Mouse (Mus musculus) megakaryocyte progenitor cell, adult 5-6 weeks (primary cell): ENCODE data around the gene Myof. TPM values are rescaled to one million over a fixed set of nuclear protein-coding genes. Genes with fewer than 3 reads are reported as not detected.

Source experiments
- ATAC-seq: replicated peaks from 2 replicates; pipeline ENCODE4 v1.8.0; 2016; ENCODE audit warnings: mild to moderate bottlenecking, moderate TSS enrichment, inconsistent platforms; ENCODE audit not compliant: poor library complexity
- total RNA-seq, 2 experiments: library from RNA; stranded (forward) in 1 of 2; stranded (reverse) in 1 of 2; fragments of 157-497, 149-512 nt in 1 of 2; fragments of 200-1000 nt in 1 of 2; gene quantifications; 2 replicates each; pipeline versions ENCODE4 v1.2.3 to v1.2.4; 2015 to 2017

Myof gene
- 3.1 and 3.5 TPM in 2 replicates for total RNA-seq (2015)
- total RNA-seq (2017): 0.71 and 1.6 TPM in 2 replicates

DNA sequence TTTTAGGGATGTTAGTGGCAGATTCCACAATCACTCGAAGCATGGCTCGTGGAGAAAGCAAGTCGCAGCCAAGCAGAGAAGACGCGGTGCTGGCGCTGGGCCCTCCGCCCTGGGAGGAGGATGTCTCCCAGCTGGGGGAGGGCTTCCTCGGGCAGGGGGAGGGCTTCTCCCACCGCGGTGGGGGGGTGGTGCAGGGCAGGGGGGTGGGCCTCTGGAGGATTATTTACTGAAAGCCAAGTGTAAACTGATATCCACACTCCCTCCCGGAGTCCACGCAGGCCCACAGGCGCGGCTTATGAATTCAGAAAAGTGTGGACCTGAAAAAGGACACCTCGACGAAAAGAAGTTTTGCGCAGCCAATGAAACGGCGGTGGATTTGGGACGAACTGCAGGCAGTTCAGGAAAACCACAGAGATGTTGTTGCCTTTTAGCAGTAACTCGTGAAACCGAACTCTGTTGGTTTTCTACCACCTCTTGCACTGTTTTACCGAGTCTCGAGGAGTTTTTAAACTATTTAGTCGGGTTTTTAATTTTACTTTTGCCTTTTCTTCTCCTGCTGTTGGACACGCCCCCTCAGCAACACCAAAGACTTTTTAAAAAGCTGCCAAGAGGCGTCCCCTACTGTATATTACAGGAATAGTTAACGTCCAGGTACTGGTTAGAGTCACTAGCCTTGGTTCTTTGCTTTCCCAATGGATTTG lies at the start of gene Myof:
Gene Myof (minus strand): TSS at position 297 of the 701 bp plus-strand sequence.
- peak; percentile 76 for ATAC-seq

DNA sequence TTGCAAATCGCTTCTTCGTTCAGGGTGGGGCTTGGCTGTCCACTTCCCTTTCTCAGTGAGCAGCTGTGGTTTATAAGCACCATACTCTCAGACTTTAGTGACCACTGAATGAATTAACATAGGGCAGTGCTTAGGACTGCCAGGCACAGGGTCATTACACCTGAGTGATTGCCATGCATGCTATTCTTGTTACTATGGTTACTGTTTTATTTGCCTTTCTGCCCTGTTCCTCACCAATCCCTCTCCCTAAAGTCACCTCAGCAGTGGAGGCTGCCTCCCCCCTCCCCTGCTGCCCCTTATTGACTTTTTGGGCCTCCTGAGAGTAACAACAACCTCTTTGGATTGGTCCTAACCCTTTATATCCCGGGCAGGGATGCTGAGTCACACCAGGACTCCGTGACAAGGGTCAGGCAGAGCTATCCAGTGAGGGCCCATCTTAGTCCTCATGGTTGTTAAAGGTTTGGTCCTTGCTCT lies 48.2 kb upstream of the Myof start:
- ATAC-seq: 0 out of 2 replicates have a peak, but pooled peaks have one; percentile 9

DNA sequence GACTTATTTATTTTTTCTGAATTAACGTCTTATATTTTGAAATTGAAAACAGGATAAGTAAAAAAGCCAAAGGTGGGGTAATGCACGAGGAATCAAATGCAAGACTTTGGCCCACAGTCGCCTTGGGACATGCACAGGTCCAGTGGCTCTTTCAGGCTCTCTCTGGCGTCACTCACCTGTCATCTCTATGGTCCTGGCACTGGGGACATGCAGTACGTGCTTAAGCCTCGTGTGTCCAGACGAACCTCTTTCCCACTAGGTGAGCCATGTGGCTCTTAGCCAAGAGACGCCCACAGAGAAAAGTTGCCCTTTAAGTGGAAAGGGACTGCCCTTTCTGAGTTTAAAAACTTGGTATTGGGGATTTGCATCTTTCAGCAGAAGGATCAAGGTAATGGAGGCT lies 46.0 kb upstream of the Myof start:
- no peak for ATAC-seq

DNA sequence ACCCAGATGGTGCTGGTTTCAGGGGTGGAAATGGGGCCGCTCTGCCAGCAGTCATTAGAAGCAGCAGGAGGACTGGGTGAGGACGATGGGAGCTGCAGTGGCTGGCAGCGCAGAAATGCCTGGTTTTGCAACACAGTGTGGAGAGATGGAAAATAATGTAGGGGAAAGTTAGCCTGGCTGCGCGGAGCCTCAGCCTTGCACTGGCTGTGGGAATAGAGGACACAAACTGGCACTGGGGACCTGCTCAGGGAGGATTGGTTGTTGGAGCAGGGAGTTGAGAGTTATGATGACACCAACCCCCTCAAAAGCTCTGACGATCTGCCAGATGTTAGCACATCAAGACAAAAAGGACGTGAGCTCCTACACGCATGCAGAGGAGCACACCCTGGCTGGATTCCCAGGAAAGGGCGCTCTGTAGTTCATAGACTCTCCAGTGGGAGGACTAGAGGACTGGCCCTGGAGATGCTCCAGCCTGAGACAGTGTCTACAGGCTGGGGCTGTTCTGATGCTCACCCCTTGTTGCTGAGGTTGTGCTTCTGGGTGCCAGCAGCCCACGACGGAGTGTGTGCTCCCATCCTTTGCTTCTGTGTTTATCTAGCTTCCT lies 43.7 kb upstream of the Myof start:
- peak; percentile 37 for ATAC-seq

DNA sequence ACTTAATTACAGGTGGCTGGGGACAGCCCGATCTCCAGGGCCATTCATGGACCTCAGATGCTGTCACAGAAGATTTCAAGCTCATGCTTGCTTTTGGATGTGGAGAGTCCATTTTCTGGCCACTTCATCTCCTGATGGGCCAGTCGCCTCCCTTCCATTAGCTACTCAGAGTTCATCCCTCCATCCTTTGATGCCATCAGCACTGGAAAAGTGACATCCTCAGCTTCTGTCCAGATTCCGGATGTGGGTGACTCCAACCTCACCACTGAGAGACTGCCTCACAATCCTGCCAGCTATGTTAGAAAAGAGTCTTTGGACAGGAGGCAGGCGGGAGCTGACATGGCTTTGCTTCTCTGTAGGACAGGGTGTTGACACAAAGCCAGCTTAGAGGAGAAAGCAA lies 42.5 kb upstream of the Myof start:
- ATAC-seq: no peak

DNA sequence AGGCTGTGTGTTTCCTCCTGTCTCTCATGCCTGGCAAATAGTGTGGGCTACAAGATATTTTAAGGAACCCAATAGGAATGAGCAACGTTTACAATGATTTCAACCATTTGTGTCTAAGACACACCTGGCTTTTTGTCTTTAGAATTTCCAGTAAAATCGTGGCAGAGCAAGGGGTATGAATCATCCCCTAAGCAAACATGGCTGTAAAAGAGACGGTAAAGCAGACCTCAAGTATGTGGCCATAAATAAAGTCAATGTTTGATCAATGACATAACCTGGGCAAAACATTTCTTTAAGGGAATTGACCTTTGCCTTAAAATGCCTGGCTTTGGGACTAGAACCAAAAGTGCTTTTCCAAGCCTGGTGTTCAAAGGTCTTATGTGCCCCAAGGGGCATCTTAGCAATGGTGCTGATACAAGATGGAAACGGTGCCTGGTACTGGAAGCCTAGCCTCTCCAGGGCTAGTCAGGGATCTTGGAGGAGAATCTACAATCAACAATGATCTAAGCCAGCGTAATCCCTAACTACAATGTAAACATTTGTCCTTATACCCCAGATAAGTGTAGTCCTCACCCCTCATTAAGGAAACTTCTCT lies 39.7 kb upstream of the Myof start:
- ATAC-seq: no peak

DNA sequence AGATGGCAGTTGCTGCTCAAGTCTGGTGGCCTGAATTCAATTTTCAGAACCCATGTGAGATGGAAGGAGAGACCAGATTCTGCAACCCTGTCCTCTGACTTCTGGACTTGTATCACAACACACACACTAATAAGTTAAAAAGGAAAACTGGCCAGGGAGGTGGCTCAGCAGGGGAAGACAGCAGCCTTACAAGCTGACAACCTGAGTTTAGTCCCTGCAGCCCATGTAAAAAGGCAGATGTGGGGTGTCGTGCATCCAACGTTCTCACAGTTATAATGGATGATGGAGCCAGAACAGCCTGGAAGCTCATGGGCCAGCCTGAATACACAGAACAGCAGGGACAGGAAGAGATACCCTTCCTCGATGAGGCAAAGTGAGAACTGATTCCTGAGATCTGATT lies 38.0 kb upstream of the Myof start:
- ATAC-seq: no peak

DNA sequence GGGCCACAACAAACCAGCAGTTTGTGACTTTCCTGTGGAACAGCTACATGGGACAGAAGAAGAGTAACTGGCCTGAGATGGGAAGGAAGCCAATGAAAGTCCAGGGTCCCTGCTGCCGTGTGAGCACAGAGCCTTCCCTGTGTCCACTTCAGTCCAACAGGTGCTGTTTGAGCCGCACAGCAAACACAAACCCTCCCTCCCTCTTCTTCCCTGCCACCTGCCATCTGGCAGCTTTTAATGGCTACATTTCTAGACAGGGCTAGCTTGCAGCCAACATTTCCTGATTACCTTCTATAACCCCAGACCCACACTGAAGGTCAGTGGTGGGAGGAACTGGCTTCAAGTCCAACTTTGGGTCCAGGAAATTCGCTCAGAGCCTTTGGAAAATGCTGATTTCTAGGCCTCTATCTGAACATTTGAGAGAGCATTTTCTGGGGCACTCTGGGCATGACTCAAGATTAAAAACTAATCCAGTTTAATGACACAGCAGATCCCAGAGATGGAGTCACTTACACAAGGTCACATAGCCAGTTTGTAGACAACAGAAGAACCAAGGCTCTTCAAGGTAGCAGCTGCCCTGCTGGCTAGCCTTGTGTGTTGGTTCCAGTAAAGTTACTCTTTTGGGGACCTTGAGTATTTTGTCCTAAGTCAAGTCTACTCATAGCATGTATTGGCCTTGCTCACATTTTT lies 34.6 kb upstream of the Myof start:
- ATAC-seq: no peak

DNA sequence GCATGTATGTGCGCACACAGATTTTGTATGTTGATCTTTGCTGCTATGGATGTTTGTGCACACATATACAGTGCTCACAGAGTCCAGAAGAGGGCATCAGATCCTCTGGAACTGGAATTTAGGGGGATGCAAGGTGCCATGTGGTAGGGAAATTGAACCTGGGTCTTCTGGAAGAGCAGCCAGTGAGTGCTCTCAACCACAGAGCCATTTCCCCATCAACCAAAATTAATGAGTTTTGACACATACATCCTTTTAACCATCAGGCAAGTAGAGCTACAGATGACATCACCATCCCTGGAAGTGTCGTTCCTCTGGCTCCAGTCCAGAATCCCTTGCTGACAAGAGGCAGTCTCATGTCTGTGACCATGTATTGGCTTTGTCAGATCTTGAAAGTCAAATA lies 32.9 kb upstream of the Myof start:
- no peak for ATAC-seq

DNA sequence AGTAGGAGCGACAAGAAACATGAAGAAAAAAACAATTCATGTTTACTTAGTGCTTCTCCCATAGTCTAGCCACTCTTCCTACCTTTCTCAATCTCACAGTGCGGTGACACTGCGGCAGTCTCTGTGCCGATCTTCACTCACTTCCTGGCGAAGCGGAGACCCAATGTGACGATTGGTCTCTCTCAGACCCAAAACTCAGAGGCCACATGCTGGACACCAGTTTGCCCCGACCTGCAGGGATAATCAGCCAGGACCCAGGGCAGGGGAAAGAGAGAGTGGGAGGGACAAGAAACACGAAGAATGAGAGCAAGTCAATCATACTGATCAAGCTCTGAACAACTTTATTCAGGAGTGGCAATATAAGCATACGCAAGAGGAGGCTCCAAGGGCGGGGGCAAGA lies 31.7 kb upstream of the Myof start:
- no peak for ATAC-seq

DNA sequence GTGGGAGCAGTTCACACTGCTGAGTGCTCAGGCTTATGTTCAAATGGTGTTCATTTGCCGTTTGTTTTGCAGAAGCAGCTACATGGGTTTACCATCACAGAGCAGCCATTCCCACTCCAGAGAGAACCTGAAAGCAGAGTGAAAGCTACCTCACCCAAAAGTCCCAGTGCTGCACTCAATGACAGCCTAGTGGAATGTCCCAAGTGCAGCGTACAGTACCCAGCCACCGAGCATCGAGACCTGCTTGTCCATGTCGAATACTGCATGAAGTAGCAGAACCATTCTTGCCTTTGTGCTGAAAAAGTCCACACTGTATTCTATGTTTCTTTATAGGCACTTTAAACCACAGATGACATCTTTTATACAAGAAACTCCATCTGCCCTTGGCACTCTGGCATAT lies 29.8 kb upstream of the Myof start:
- no peak for ATAC-seq

DNA sequence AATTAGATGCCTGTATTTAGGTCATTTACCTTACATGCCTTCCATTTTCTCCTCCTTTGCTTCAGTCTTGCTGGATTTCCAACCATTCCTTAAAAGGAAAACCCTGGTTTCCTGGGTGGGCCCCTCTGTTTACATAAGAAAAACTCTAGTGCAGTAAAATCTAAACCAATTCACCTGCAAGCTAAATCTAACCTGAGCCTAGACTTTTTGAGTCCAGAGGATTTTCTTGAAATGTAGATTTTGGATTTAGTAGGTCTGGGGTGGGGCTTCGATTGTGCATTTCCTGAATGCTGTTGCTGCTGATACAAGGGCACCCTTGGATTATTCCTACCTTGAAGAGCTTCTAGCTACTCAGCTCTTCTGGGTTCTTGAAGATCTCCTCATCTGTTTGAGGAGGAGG lies 20.7 kb upstream of the Myof start:
- no peak for ATAC-seq

DNA sequence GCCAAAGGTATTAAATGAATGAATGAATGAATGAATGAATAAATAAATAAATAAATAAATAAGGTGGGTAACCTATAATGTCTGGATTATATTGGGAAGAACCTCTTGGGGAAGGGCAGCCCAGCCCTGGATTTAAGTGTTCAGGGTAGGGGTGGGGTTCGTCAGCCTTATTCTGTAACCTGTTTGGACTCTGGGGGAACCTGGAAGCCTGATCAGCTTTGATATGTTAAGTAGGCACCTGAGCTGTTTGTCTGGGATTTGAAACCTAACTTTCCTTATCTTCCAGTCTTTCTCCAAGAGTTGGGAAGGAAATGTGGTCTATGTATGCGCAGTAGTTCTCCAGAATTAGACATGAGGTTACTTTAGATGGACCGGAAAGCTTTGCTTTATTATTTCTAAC lies 19.8 kb upstream of the Myof start:
- no peak for ATAC-seq

DNA sequence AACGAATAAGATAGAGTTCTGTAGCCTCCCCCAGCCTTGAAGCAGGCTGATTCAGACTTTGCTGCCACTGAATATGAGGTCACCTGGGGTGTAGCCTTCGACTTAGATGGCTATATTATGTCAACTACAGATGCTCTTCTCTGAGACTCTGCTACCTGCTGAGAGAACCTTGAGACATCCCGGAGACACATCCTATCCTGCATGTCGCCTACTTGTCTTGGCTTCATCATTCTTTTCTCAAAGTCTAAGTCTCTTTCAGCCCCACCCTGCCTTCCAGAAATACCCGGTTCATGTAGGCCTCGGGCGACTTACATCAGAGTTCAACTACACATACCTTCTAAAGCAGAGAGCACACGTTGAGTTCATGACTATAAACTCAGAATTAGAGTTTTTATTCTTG lies 13.6 kb upstream of the Myof start:
- ATAC-seq: no peak

DNA sequence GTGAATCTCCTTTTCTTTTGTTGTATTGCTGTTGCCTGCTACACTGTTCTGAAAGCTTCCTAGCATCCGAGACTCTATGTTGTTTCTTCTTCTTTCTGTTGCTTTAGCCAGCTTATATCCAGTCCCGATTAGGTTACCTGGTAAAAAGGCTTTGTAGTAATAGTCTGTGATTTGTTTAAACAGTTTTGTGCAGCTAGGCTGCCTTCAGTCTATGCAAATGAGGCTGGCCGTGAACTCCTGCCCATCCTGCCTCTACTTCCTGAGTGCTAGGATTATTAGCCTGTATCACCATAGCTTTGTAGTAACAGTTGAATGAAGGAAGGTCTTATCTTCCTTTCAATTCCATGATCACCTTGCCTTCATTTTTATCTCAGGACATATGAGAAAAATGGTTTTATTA lies 12.9 kb upstream of the Myof start:
- no peak for ATAC-seq

DNA sequence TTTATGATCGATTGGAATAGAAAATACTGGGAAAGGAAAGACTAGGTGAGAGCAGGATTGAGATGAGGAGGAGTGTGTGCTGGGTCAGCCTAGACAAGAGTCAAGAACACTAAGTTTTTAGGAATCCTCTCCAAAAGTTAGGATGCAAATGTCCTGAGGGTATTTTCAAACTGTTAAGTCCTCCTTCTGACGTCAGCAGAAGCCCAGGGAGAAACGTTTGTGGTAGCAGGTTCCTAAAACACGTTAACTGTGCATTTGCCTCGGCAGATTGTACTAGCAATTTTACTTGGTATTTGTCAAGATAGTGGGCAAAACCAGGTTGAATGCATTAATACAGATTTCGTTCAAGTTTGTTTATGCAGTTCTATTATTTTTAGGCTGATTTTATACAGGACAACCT lies 12.4 kb upstream of the Myof start:
- ATAC-seq: no peak

DNA sequence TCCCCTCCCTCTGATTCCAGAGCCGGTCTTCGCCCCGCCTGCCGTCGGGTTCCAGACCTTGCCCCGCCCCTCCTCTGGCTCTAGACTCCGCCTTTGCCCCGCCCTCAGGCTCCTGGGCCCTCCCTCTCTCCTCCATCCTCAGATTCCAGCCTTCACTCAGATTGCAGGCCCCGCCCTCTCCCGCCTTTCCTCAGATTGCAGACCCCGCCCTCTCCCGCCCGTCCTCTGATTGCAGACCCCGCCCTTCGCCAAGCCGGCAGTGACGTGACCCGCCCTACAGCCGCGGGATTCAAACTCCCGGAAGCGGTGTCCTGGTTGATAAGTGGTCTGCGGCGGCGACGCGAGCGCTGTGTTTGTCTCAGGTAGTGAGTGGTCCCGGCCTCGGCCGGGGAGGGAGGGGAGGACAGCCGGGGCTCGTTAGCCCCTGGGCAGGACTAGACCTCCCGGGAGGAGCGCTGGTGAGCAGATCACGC lies 11.4 kb upstream of the Myof start, which contains the start of gene Cep55:
Gene Cep55 (plus strand): TSS at position 292 of the 473 bp plus-strand sequence.
- ATAC-seq: peak; percentile 90

DNA sequence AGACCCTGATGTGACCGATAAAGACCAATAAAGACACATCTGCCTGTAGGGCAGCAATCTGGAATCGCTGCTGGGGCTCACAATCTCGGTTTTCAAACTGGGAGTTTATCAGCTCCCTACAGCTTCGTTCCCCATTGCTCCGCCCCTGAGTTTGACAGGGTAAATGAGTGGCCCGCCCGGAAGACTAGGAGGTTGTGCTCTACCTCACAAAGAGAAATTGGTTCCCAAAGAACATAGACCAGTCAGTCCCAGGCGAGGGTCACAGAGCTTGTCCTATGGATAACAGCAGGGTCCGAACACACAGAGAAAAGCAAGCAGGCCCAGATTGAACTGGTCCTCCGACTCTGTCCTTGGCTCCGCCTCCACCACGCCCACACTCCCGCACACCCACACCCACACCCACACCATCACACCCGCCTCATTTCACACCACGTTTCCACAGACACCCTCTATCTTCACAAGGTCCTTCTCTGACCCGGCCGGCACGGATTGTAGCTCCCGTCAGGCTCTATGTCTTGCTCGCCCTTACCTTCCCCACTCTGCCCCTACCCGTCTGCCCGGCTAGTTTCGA lies 10.9 kb upstream of the Myof start:
- peak; percentile 70 for ATAC-seq

DNA sequence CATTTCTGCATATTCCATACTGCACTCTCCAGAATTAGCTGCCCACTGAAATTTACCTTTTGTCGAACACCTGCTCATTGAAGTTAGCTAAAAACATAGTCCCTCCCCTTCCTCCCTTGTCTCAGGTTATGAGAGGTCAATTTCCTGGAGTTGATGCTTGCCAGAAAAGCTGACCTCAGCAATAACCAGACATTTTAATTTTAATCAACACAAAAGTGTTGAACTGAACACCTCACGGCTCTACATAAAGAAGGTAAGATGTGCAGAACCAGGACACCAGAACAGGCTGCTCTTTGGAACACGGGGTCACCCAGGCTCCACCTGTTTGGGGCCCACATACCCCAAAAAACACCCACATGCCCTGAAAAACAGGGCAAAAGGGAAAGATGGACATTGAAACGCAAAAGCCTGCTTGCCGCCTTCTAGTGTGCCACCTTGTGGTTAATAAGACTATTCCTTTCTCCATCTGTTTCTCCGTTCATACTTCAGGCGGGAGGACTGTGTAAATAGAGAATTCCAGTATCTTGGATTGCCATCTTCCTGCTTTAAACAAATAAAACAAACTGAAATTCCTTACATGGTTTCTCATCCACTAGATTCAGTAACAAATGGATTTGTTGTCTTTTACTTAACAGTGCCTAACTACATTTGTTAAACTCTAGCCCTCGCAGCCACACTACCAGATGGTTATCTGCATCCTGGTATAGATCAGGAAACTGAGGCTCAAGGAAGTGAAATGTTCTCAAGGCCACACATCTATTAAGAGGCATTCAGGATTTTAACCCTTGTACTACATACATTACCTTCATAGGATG lies 10.1 kb upstream of the Myof start:
- no peak for ATAC-seq

DNA sequence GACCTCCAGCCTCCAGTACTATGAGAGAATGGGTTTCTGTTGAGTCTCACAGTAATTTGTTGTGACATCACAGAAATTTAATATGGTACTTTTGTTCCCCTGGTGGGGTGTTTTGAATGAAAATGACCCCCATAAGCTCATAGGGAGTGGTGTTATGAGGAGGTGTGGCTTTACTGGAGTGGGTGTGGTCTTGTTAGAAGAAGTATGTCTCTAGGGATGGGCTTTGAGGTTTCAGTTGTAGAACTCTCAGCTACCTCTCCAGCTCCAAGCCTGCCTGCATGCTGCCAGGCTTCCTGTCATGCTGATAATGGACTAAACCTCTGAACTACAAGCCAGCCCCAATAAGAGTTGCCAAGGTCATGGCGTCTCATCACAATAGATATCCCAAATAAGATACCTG lies 6.3 kb upstream of the Myof start:
- no peak for ATAC-seq
